Mouse (Mus musculus): ENCODE data around the gene Ak7. TPM values are rescaled to one million over a fixed set of nuclear protein-coding genes. Genes with fewer than 3 reads are reported as not detected.

The Ak7 gene
- polyA plus RNA-seq, 1 experiment from 2014 or later, result 0.21 TPM

- Histone ChIP-seq H3K9me3 (ENCODE audit: low read length) (no peaks in the 10 kb centered on the region), H3K4me1 (ENCODE audit: insufficient read depth) (peaks cover 28% of the 10 kb centered on the region), H3K27ac (ENCODE audit: low read depth) (peak within 1 kb of the TSS; percentile 97), H3K4me3 (ENCODE audit: low read depth, low read length) (peak within 1 kb of the TSS; percentile 91), H3K36me3 (replicated peaks; ENCODE audit: insufficient read depth, low read length) (peaks cover 6% of the 10 kb centered on the region; the same call in 1 of the 2 replicates), H3K4me2 (ENCODE audit: low read depth, low read length) (peak within 1 kb of the TSS; percentile 98), H3K27me3 (ENCODE audit: insufficient read depth, low read length) (no peaks in the 10 kb centered on the region), H3K9ac (replicated peaks) (peak within 1 kb of the TSS; percentile 93)
- no peak for TF ChIP-seq EP300 (IDR thresholded peaks at IDR 0.05; ENCODE audit: low read depth)
- no peak for TF ChIP-seq CTCF (IDR thresholded peaks at IDR 0.05; ENCODE audit: low read depth)
- peak; percentile 98 for DNase-seq
- WGBS (ENCODE audit: insufficient replicate concordance), result 1% methylated on average over 66 of the region's 73 CpGs
- peak; percentile 89 for ATAC-seq
Observed at GRCm38 (mm10) chr12:105685001-105685691, 20.6 kb upstream of the Ak7 start, which contains the start of gene Atg2b. Gene Atg2b, minus strand, starts transcription at chr12:105685211.

DNA sequence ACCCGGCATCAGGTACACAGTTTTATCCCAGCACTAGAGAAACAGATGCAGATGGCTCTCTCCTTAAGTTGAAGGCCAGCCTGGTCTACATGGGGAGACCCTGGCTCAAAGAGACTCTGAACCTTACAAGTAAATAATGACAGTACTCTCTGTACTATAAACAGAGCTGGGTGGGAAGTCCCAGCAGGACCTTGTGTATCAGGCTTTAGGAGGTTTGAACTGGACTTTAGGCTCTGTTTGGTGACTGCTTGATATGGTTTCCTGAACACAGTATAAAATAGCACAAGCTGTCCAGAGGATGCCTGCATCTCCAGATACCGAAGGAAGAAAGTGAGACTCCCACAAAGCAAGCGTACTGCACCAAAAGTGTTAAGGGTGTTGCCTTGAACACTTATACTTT lies 19.0 kb upstream of the Ak7 start:
- WGBS (ENCODE audit: insufficient replicate concordance), result 82% methylated on average over 3 of the region's 3 CpGs
- no peak overlapping the region for H3K9ac ChIP-seq (replicated peaks)
- H3K4me2 ChIP-seq (ENCODE audit: low read depth, low read length), result no peak overlapping the region
- ATAC-seq, result peak; percentile 16
- TF ChIP-seq CTCF (IDR thresholded peaks at IDR 0.05; ENCODE audit: low read depth) (no peak), EP300 (IDR thresholded peaks at IDR 0.05; ENCODE audit: low read depth) (0 out of 2 replicates have a peak, but pooled peaks have one; percentile 22)
- H3K27ac ChIP-seq (ENCODE audit: low read depth), result peak overlapping the region; percentile 97
- H3K9me3 ChIP-seq (ENCODE audit: low read length), result no peaks in the 10 kb centered on the region
- peaks cover 7% of the 10 kb centered on the region for H3K36me3 ChIP-seq (replicated peaks; ENCODE audit: insufficient read depth, low read length)
- 0 out of 2 replicates have a peak overlapping the region, but pooled peaks have one; percentile 91 for H3K4me3 ChIP-seq (ENCODE audit: low read depth, low read length)
- H3K4me1 ChIP-seq (ENCODE audit: insufficient read depth), result peaks cover 28% of the 10 kb centered on the region
- no peak for DNase-seq
- no peaks in the 10 kb centered on the region for H3K27me3 ChIP-seq (ENCODE audit: insufficient read depth, low read length)

DNA sequence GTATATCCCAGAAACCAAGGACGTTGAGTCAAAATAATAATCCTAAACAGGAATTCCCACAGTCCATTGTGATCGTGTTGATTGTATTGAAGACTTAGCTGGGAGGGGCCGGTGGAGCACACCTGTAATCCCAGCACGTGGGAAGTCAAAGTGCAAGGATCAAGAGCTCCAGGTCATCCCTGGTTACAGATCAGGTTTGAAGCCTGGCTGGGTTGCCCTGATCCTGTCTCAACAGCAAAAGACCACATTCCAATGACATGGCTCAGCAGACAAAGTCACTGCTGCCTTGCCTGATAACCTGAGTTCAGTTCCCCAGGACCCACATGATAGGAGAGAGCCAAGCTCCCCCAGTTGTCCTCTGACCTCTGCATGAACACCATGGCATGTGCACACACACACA lies 18.4 kb upstream of the Ak7 start:
- peaks cover 24% of the 10 kb centered on the region for H3K4me1 ChIP-seq (ENCODE audit: insufficient read depth)
- DNase-seq (no peak), ATAC-seq (peak; percentile 14; the same call in 1 of the 2 replicates)
- 73% methylated on average over 4 of the region's 4 CpGs for WGBS (ENCODE audit: insufficient replicate concordance)
- H3K4me3 ChIP-seq (ENCODE audit: low read depth, low read length), result no peak overlapping the region
- H3K36me3 ChIP-seq (replicated peaks; ENCODE audit: insufficient read depth, low read length), result peaks cover 7% of the 10 kb centered on the region
- peak overlapping the region; percentile 97 for H3K27ac ChIP-seq (ENCODE audit: low read depth)
- H3K27me3 ChIP-seq (ENCODE audit: insufficient read depth, low read length), result no peaks in the 10 kb centered on the region
- no peak overlapping the region for H3K9ac ChIP-seq (replicated peaks)
- TF ChIP-seq CTCF (IDR thresholded peaks at IDR 0.05; ENCODE audit: low read depth), result no peak
- no peak overlapping the region for H3K4me2 ChIP-seq (ENCODE audit: low read depth, low read length)
- H3K9me3 ChIP-seq (ENCODE audit: low read length), result no peaks in the 10 kb centered on the region

GRCm38 (mm10) chr12:105688546-105688945 lies 17.2 kb upstream of the Ak7 start:
- peaks cover 11% of the 10 kb centered on the region for H3K36me3 ChIP-seq (replicated peaks; ENCODE audit: insufficient read depth, low read length)
- no peak overlapping the region for H3K4me3 ChIP-seq (ENCODE audit: low read depth, low read length)
- H3K27ac ChIP-seq (ENCODE audit: low read depth), result no peak overlapping the region; the same call in 1 of the 2 replicates
- 55% methylated on average over 4 of the region's 4 CpGs for WGBS (ENCODE audit: insufficient replicate concordance)
- DNase-seq (no peak), ATAC-seq (no peak)
- H3K27me3 ChIP-seq (ENCODE audit: insufficient read depth, low read length), result no peaks in the 10 kb centered on the region
- H3K4me2 ChIP-seq (ENCODE audit: low read depth, low read length), result no peak overlapping the region
- no peak for TF ChIP-seq EP300 (IDR thresholded peaks at IDR 0.05; ENCODE audit: low read depth)
- TF ChIP-seq CTCF (IDR thresholded peaks at IDR 0.05; ENCODE audit: low read depth), result peak; percentile 43
- H3K9ac ChIP-seq (replicated peaks), result no peak overlapping the region
- H3K4me1 ChIP-seq (ENCODE audit: insufficient read depth), result peaks cover 19% of the 10 kb centered on the region
- no peaks in the 10 kb centered on the region for H3K9me3 ChIP-seq (ENCODE audit: low read length)

- ATAC-seq (no peak), DNase-seq (no peak)
- TF ChIP-seq CTCF (IDR thresholded peaks at IDR 0.05; ENCODE audit: low read depth), result no peak
- Histone ChIP-seq H3K9me3 (ENCODE audit: low read length) (no peaks in the 10 kb centered on the region), H3K36me3 (replicated peaks; ENCODE audit: insufficient read depth, low read length) (peaks cover 11% of the 10 kb centered on the region), H3K4me3 (ENCODE audit: low read depth, low read length) (no peak overlapping the region), H3K27ac (ENCODE audit: low read depth) (no peak overlapping the region), H3K4me1 (ENCODE audit: insufficient read depth) (peaks cover 19% of the 10 kb centered on the region), H3K4me2 (ENCODE audit: low read depth, low read length) (no peak overlapping the region), H3K27me3 (ENCODE audit: insufficient read depth, low read length) (no peaks in the 10 kb centered on the region), H3K9ac (replicated peaks) (no peak overlapping the region)
- WGBS (ENCODE audit: insufficient replicate concordance), result 79% methylated on average over 13 of the region's 13 CpGs
Observed at GRCm38 (mm10) chr12:105689435-105689834, 16.3 kb upstream of the Ak7 start.

DNA sequence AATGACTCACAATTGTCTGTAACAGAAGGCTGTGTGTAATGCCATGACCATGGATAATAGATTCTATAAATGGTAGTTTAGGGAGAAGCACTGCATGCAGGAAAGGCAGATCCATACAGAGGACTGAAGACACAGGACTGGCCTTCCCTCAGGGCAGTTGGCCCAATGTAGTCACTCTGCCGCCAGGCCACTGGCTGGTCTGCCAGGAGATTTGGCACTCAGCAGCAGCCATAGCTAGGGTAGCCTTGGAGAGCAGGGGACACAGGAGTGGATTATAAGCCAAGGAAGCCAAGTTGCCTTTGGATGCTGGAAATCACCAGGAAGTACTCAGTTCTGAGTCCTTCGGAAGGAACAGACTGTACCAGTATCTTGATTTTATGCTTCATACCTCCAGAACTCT lies 11.8 kb upstream of the Ak7 start:
- TF ChIP-seq EP300 (IDR thresholded peaks at IDR 0.05; ENCODE audit: low read depth) (no peak), CTCF (IDR thresholded peaks at IDR 0.05; ENCODE audit: low read depth) (no peak)
- Histone ChIP-seq H3K9me3 (ENCODE audit: low read length) (no peaks in the 10 kb centered on the region), H3K4me3 (ENCODE audit: low read depth, low read length) (no peak overlapping the region), H3K27me3 (ENCODE audit: insufficient read depth, low read length) (no peaks in the 10 kb centered on the region), H3K4me1 (ENCODE audit: insufficient read depth) (peaks cover 2% of the 10 kb centered on the region; the same call in 1 of the 2 replicates), H3K9ac (replicated peaks) (no peak overlapping the region), H3K4me2 (ENCODE audit: low read depth, low read length) (no peak overlapping the region), H3K36me3 (replicated peaks; ENCODE audit: insufficient read depth, low read length) (peaks cover 11% of the 10 kb centered on the region), H3K27ac (ENCODE audit: low read depth) (no peak overlapping the region)
- ATAC-seq, result no peak
- no peak for DNase-seq
- 93% methylated on average over 2 of the region's 2 CpGs for WGBS (ENCODE audit: insufficient replicate concordance)

All from liver, postnatal 0 days (tissue).